Mouse (Mus musculus): Measurements from ENCODE around the gene Cldn3.

Cldn3 gene

GRCm38 (mm10) chr5:135035608-135036359, 49.8 kb downstream of the Cldn3 start:
- DNase-seq (ENCODE audit: extremely low spot score) = no peak
